Mouse (Mus musculus) erythroid progenitor cell, adult 5-6 weeks (primary cell): ENCODE data around the gene Bloc1s4. TPM values are rescaled to one million over a fixed set of nuclear protein-coding genes. Genes with fewer than 3 reads are reported as not detected.

Source experiments
- ATAC-seq: replicated peaks from 2 replicates; pipeline ENCODE4 v1.8.0; 2016; ENCODE audit warnings: moderate number of reproducible peaks, mild to moderate bottlenecking, moderate TSS enrichment, inconsistent platforms; ENCODE audit not compliant: poor library complexity, low FRiP score, severe bottlenecking
- total RNA-seq, 2 experiments: library from RNA; stranded (forward) in 1 of 2; stranded (reverse) in 1 of 2; fragments of 150-400 nt in 1 of 2; fragments of 186-747, 209-891 nt in 1 of 2; gene quantifications; 2 replicates each; pipeline versions ENCODE4 v1.2.3 to v1.2.4; 2015 to 2017; ENCODE audit warnings: low replicate concordance in 2 of 2

Bloc1s4 gene
- total RNA-seq, 2 experiments from 2014 or later = 7.9 to 10.5 TPM

- ATAC-seq = no peak
Observed at GRCm38 (mm10) chr5:36747071-36747470, 1.4 kb downstream of the Bloc1s4 start.

- peak; percentile 58 for ATAC-seq
Observed at GRCm38 (mm10) chr5:36742126-36742848, 6.2 kb downstream of the Bloc1s4 start.

- peak; percentile 54 for ATAC-seq
Observed at GRCm38 (mm10) chr5:36739829-36740228, 8.6 kb downstream of the Bloc1s4 start.

GRCm38 (mm10) chr5:36738799-36739615 is 9.4 kb downstream of the Bloc1s4 start:
- ATAC-seq = no peak

GRCm38 (mm10) chr5:36737765-36738164 is 10.7 kb downstream of the Bloc1s4 start:
- no peak for ATAC-seq

GRCm38 (mm10) chr5:36736009-36736408 is 12.4 kb downstream of the Bloc1s4 start:
- peak; percentile 84 for ATAC-seq

GRCm38 (mm10) chr5:36735106-36735505 is 13.3 kb downstream of the Bloc1s4 start:
- ATAC-seq = no peak

- ATAC-seq = peak; percentile 52
Observed at GRCm38 (mm10) chr5:36733405-36733804, 15.0 kb downstream of the Bloc1s4 start.

GRCm38 (mm10) chr5:36731901-36732652 is 16.4 kb downstream of the Bloc1s4 start:
- ATAC-seq = peak; percentile 48

GRCm38 (mm10) chr5:36730689-36731088 is 17.8 kb downstream of the Bloc1s4 start:
- ATAC-seq = 0 out of 2 replicates have a peak, but pooled peaks have one; percentile 12

- ATAC-seq = no peak
Observed at GRCm38 (mm10) chr5:36729923-36730322, 18.5 kb downstream of the Bloc1s4 start.

- ATAC-seq = no peak
Observed at GRCm38 (mm10) chr5:36729086-36729473, 19.4 kb downstream of the Bloc1s4 start.

GRCm38 (mm10) chr5:36728403-36729085 is 19.9 kb downstream of the Bloc1s4 start:
- ATAC-seq = no peak

- ATAC-seq = no peak
Observed at GRCm38 (mm10) chr5:36727776-36728175, 20.7 kb downstream of the Bloc1s4 start.

- no peak for ATAC-seq
Observed at GRCm38 (mm10) chr5:36727136-36727535, 21.3 kb downstream of the Bloc1s4 start.

GRCm38 (mm10) chr5:36726387-36726801 is 22.1 kb downstream of the Bloc1s4 start:
- ATAC-seq = peak; percentile 73

GRCm38 (mm10) chr5:36725861-36726260 is 22.6 kb downstream of the Bloc1s4 start:
- ATAC-seq = no peak

- no peak for ATAC-seq
Observed at GRCm38 (mm10) chr5:36724274-36724673, 24.2 kb downstream of the Bloc1s4 start.

- ATAC-seq = no peak
Observed at GRCm38 (mm10) chr5:36723356-36723755, 25.1 kb downstream of the Bloc1s4 start.

- ATAC-seq = peak; percentile 41
Observed at GRCm38 (mm10) chr5:36722415-36722856, 26.0 kb downstream of the Bloc1s4 start.
